Mouse (Mus musculus): Measurements from ENCODE around the gene Smg5.

Smg5 gene

DNA sequence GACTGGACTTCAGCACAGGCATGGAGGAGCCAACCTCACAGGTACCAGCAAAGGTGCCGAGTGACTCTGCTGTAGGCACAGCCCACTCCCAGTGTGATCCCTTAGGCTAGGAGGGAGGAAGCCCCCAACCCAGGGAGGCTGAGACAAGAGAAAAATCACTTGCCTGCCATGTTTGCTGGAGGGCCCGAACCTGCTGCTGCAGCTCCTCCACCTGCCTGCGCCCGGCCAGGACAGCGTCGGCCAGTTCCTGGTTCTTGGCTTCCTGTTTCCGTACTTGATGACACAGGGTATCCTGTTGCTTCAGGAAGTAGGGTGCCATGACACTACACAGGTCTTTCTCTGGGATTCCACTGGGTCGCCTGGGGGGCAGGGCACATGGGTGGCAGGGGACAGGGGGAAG is 59.7 kb downstream of the Smg5 start:
- DNase-seq = no peak

DNA sequence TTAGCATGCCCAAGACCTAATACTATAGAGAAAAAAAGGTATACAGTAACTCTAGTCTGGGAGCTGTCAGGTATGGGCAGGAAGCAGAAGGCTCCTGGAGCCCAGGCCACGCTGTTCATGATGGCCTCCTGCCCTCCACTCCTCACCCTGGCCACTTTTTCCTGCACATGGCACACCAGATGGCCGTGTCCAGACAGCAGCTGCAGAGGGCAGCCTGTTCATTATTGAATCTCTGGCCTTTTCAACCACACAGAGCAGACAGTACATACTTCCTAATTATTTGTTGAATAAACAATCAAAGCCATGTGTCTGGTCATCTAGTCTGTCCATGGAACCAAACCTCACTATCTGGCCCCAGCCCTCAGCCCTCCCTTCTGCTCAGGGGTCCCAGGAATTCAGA is 62.6 kb downstream of the Smg5 start:
- peak; percentile 91 for DNase-seq

DNA sequence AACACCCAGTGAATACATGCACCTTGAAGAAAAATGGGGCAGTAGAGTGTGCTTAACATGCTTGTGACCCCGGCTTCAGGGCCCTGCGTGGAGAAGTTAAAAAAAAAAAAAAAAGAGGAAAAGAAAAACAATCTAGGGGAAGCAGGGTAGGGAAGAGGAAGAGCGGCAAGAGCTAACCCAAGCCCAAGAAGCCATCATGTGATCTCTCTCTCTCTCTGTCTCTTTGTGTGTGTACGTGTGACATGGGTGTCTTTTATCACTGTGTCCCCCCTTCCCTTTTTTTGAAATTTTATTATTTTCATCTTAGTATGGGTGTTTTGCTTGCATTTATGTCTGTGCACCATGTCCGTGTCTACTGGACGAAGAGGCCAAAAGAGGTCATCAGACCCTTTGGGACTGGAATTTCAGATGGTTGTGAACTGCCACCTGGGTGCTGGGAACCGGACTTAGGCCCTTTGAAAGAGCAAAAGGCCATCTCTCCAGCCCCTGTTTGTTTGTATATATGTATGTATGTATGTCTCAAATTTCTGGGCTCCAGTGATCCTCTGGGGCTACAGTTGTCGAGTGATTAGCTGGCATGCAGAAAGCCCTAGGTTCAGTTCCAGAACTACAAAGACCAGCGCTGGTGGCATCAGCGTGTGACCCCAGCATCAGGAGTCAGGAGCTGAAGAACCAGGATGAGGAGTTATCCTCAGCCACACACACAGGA is 67.6 kb downstream of the Smg5 start:
- DNase-seq = no peak

DNA sequence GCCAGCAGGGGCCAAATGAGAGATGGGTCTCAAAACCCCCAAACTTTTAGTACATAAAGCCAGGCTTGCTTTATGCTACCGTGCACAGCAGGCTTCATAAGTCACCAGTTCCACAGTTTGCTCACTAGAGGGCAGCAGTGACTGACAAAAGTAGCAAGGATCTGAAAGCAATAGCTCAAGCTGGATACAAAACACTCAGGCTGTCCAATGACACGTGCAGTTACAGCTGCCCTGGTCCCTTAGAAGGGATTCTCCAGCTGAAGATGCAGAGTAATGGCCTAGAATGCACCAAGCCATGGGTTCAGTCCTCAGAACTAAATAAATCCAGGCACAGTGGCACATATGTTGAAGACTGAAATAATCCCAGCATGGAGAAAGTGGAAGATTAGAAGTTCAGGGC is 71.0 kb downstream of the Smg5 start:
- DNase-seq = peak; percentile 79

DNA sequence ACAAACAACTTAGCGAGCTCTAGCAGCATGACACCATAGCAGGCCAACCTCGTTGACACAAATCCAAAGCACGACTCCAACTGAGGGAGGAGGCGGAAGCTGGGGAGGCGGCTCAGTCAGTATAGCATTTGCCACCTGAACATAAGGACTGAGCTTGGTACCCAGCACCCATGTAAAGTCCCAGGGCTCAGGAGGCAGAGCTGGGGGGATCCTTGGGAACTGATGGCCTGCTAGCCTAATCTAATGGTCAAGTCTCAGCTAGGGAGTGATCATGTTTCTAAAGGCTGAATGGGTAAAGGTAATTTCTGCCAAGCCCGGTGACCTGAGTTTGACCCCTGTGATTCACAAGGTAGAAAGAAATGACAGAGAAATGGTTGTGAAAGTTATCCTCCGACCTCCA is 71.5 kb downstream of the Smg5 start:
- DNase-seq = no peak

DNA sequence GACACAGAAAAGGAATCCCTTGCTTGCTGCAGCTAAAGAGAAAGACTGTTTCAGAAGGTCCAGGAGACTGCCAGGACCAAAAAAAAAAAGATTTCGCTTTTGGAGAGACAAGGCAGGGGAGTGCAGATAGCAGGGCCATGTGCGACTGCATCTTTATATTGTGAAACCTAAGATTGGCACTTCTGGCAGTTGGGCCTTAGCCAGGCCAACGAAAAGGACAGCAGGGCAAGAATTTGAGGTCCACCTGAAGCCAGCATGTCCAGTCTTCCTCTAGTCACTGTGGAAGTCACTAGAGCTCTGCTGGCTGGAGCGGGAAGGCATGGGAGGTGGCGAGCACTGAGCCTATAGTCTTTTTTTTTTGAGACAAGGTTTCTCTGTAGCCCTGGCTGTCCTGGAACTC is 72.9 kb downstream of the Smg5 start:
- DNase-seq = no peak

DNA sequence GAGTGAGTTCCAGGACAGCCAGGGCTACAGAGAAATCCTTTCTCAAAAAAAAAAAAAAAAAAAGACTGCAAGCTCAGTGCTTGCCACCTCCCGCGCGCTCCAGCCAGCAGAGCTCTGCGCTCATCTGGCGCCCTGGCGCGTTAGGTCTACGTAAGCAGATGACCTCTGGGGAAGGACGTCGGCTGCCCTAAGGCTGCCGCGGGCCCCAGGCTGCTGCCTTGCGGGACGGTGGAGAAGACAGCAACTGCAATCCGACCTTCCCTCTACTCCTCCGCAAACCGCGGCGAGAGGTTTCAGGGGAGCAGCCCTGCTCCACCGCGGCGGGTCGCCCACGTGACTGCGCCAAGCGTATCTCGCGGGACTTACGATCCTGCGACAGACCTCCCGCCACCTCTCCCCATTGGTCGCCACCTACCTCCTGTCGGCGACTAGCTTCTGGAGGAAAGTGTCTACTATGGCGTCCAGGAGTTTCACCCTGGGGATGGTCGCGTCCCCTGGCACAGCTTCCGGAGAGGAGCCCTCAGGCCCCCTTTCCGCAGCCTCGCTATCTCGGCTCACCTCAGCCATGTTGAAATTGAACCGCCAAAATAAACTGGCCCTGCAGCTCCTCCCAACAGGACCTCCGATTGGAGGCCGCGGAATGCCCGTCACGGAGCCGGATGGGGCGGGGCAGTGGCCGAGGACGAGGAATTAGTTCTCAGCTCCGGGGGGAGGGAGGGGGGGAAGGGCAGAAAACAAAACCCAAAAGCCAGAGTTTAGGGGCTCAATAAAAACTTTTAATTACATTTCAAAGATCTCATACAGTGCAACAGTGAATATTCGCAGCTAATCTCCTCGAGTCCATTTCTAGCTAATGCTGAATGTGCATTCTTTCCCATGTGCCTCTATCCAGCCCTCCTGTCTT is 73.9 kb downstream of the Smg5 start, which contains the start of gene Pmf1:
Pmf1 (minus strand) TSS at position 591 of the 904 bp plus-strand sequence.
- peak; percentile 86 for DNase-seq

DNA sequence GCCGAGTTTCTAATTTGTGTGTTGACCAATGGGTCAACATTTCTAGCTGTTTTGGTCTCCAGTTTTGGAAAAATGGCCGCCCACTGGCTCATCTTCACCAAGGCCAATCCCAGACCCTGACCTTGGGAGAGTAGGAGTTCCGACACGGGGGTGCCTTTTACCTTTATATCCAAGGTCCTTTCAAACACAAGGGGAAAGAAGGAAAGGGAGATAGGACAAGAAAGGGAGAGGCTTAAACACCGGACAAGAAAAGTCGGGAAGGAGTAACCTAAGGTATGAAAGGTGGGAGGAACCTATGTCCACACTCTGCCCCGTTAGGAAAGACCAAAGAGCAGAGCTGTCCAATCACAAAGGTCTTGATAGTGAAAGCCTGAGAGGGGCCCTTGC is 74.6 kb downstream of the Smg5 start:
- DNase-seq = no peak

DNA sequence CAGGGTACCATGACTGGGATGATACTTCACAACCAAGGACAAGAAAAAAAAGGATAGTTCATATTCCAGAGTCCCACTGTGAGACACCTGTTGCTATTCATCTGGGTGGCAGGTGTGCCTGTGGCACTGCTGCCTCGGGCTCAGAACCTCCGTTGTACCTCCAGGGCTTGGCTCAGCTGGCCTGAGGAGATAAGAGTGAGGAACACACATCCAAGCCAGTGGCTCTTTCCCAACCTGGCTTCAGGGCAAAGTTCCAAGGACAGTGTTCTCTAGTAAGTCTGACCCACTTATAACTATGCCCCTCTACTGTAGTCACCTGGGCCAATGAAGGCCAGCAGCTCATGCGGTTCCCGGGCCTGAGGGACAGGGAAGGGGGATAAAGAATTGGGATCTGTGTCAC is 75.6 kb downstream of the Smg5 start:
- no peak for DNase-seq
